Mouse (Mus musculus) small intestine, adult 2 months (tissue): ENCODE results near the gene Gm20817. TPM values are rescaled to one million over a fixed set of nuclear protein-coding genes. Genes with fewer than 3 reads are reported as not detected.
"Not testable (repeated sequence)": the region's sequence is repeated elsewhere in the genome, so short reads cannot be mapped to it uniquely, and the experiment has no call there.

Source experiments
- H3K27ac ChIP-seq: fragments of 200-500 bp; 2 replicates; pipeline ENCODE4 v1.5.1; 2012; ENCODE audit warnings: low read depth, low read length, control low read depth, inconsistent platforms; ENCODE audit not compliant: insufficient read depth
- H3K27me3 ChIP-seq: fragments of 200-500 bp; 2 replicates; pipeline ENCODE4 v1.6.1; 2012; ENCODE audit warnings: mild to moderate bottlenecking, moderate library complexity, low read length, inconsistent platforms; ENCODE audit not compliant: control insufficient read depth, insufficient read depth
- H3K36me3 ChIP-seq: fragments of 200-500 bp; 2 replicates; pipeline ENCODE4 v1.6.1; 2012; ENCODE audit warnings: mild to moderate bottlenecking, low read length, control low read depth, inconsistent platforms; ENCODE audit not compliant: control insufficient read depth, insufficient read depth
- H3K4me1 ChIP-seq: fragments of 200-500 bp; 2 replicates; pipeline ENCODE4 v1.6.1; 2012; ENCODE audit warnings: low read length, inconsistent platforms, mixed read lengths; ENCODE audit not compliant: control insufficient read depth, insufficient read depth, insufficient read length
- H3K4me3 ChIP-seq: fragments of 200-500 bp; 2 replicates; pipeline ENCODE4 v1.5.1; 2012; ENCODE audit warnings: low read depth, mild to moderate bottlenecking, control low read depth, inconsistent platforms, low read length, moderate library complexity
- WGBS: fragments of 180-500 bp; shearing (Covaris S2); methylation state at CpG from one replicate; pipeline ENCODE4 v1.1.7; 2018; 5-methylcytosine and 5-hydroxymethylcytosine counted together
- polyA plus RNA-seq: library from polyadenylated mRNA; depleted of rRNA; stranded (reverse); fragments of >200 nt; gene quantifications from 2 replicates; pipeline ENCODE4 v1.2.3, GENCODE M21; 2012; rRNA removed

Gene Gm20817
- not detected in 2 replicates for polyA plus RNA-seq

DNA sequence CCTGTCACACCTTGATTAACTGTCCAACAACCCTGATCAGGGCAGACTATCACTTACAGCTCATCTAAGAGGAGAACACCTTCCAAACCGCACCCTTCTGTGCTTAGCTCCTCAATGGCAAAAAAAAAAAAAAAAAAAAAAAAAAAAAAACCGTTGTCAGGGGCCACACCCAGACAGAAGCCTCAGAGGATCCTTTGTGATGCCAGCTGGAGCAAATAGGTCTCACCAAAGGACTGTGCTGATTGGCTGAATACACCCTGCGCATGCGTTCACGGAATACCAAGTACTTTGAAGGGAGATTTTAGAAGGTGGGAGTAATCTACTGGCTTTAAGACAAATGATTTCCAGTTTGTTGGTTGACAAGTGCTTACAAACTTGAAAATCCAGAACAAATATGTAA, at the start of gene Gm20817:
Gene Gm20817, minus strand, starts transcription at position 101 of the 400 bp plus-strand sequence.
- H3K4me1 ChIP-seq, H3K27ac ChIP-seq, H3K36me3 ChIP-seq, H3K4me3 ChIP-seq, H3K27me3 ChIP-seq: not testable (repeated sequence)
- no CpG with 5 or more reads among the region's 5 CpGs for WGBS
